Mouse (Mus musculus) hindbrain, embryonic 11.5 days (tissue): ENCODE measurements around the gene Kel. TPM values are rescaled to one million over a fixed set of nuclear protein-coding genes. Genes with fewer than 3 reads are reported as not detected.
A peak's percentile ranks its signal among the peaks of the same experiment; 100 is the strongest.

Experiments used
- ATAC-seq: fragments of 200-750 bp; cut with Nextera tagmentation; 2 replicates; pipeline ENCODE4 v1.8.0; 2017; ENCODE audit warnings: mild to moderate bottlenecking, moderate TSS enrichment, moderate library complexity; ENCODE audit not compliant: low FRiP score
- DNase-seq: peaks from one replicate; pipeline ENCODE4 v3.0.0-alpha.2; 2015; ENCODE audit warnings: low spot score
- H3K27ac ChIP-seq: fragments of 300-500 bp; sonication (generic); 2 replicates; pipeline ENCODE4 v1.5.1; 2014; ENCODE audit warnings: mild to moderate bottlenecking, low read depth, low read length
- H3K27me3 ChIP-seq: fragments of 300-500 bp; sonication (generic); 2 replicates; pipeline ENCODE4 v1.6.1; 2014; ENCODE audit warnings: mild to moderate bottlenecking, low read length, moderate library complexity, mixed read lengths; ENCODE audit not compliant: control insufficient read depth, insufficient read depth
- H3K36me3 ChIP-seq: fragments of 300-500 bp; sonication (generic); 2 replicates; pipeline ENCODE4 v1.6.1; 2014; ENCODE audit warnings: mild to moderate bottlenecking, low read length, moderate library complexity, mixed read lengths; ENCODE audit not compliant: control insufficient read depth, insufficient read depth
- H3K4me1 ChIP-seq: fragments of 300-500 bp; sonication (generic); replicated peaks from 2 replicates; pipeline ENCODE4 v1.6.1; 2014; ENCODE audit warnings: low read length, mixed read lengths; ENCODE audit not compliant: control insufficient read depth, insufficient read depth
- H3K4me2 ChIP-seq: fragments of 300-500 bp; sonication (generic); replicated peaks from 2 replicates; pipeline ENCODE4 v1.6.1; 2014; ENCODE audit warnings: mild to moderate bottlenecking, low read depth, low read length
- H3K4me3 ChIP-seq: fragments of 300-500 bp; sonication (generic); 2 replicates; pipeline ENCODE4 v1.5.1; 2014; ENCODE audit warnings: low read depth, low read length
- H3K9ac ChIP-seq: fragments of 300-500 bp; sonication (generic); 2 replicates; pipeline ENCODE4 v1.6.1; 2014; ENCODE audit warnings: low read depth, low read length
- H3K9me3 ChIP-seq: fragments of 300-500 bp; sonication (generic); 2 replicates; pipeline ENCODE4 v1.6.1; 2016; ENCODE audit warnings: low read length; ENCODE audit not compliant: control insufficient read depth
- WGBS: fragments of 180-500 bp; shearing (Covaris S2); extraction: QIAGEN DNeasy Blood & Tissue Kit; methylation state at CpG from one replicate; pipeline ENCODE4 v1.1.7; 2014; 5-methylcytosine and 5-hydroxymethylcytosine counted together
- polyA plus RNA-seq: library from polyadenylated mRNA; unstranded; fragments of >200 nt; fragmentation: Nextera tagmentation; extraction: Ambion mirVana; gene quantifications from 2 replicates; pipeline ENCODE4 v1.2.1, GENCODE M21; 2014

Gene Kel
- polyA plus RNA-seq, 1 experiment from 2014 or later: 9.2 TPM

- 89% methylated on average over 2 of the region's 2 CpGs for WGBS
- Histone ChIP-seq H3K27ac (no peak overlapping the region), H3K4me1 (no peaks in the 10 kb centered on the region), H3K4me3 (no peak overlapping the region), H3K9me3 (no peaks in the 10 kb centered on the region), H3K27me3 (no peaks in the 10 kb centered on the region), H3K36me3 (no peaks in the 10 kb centered on the region), H3K4me2 (no peak overlapping the region), H3K9ac (no peak overlapping the region)
- no peak for ATAC-seq
- DNase-seq: no peak
Observed at GRCm38 (mm10) chr6:41676530-41676929, 27.6 kb downstream of the Kel start.

- Histone ChIP-seq H3K27me3 (no peaks in the 10 kb centered on the region), H3K9me3 (no peaks in the 10 kb centered on the region), H3K9ac (no peak overlapping the region), H3K4me1 (no peaks in the 10 kb centered on the region), H3K4me2 (no peak overlapping the region), H3K27ac (no peak overlapping the region), H3K36me3 (no peaks in the 10 kb centered on the region), H3K4me3 (no peak overlapping the region)
- 40% methylated on average over 2 of the region's 2 CpGs for WGBS
- peak; percentile 26 for DNase-seq
- ATAC-seq: no peak
Observed at GRCm38 (mm10) chr6:41662320-41662719, 41.8 kb downstream of the Kel start.

- no peaks in the 10 kb centered on the region for H3K27me3 ChIP-seq
- no peak overlapping the region for H3K27ac ChIP-seq
- 87% methylated on average over 1 of the region's 1 CpGs for WGBS
- DNase-seq (no peak), ATAC-seq (no peak)
- H3K4me2 ChIP-seq: no peak overlapping the region
- no peak overlapping the region for H3K4me3 ChIP-seq
- no peak overlapping the region for H3K9ac ChIP-seq
- no peaks in the 10 kb centered on the region for H3K36me3 ChIP-seq
- no peaks in the 10 kb centered on the region for H3K9me3 ChIP-seq
- no peaks in the 10 kb centered on the region for H3K4me1 ChIP-seq
Observed at GRCm38 (mm10) chr6:41658487-41658886, 45.7 kb downstream of the Kel start.

- no peaks in the 10 kb centered on the region for H3K36me3 ChIP-seq
- no peak overlapping the region for H3K4me3 ChIP-seq
- DNase-seq (no peak), ATAC-seq (no peak)
- no peaks in the 10 kb centered on the region for H3K9me3 ChIP-seq
- no peak overlapping the region for H3K27ac ChIP-seq
- no peak overlapping the region for H3K9ac ChIP-seq
- H3K27me3 ChIP-seq: no peaks in the 10 kb centered on the region
- WGBS: 88% methylated on average over 8 of the region's 8 CpGs
- no peak overlapping the region for H3K4me2 ChIP-seq
- H3K4me1 ChIP-seq: no peaks in the 10 kb centered on the region
Observed at GRCm38 (mm10) chr6:41654648-41655047, 49.5 kb downstream of the Kel start.

- no peak overlapping the region for H3K9ac ChIP-seq
- WGBS: 94% methylated on average over 5 of the region's 5 CpGs
- ATAC-seq: no peak
Observed at GRCm38 (mm10) chr6:41653173-41653572, 51.0 kb downstream of the Kel start.

GRCm38 (mm10) chr6:41646672-41647071, 57.5 kb downstream of the Kel start:
- DNase-seq (no peak), ATAC-seq (no peak)
- H3K27me3 ChIP-seq: no peaks in the 10 kb centered on the region
- no peak overlapping the region for H3K4me3 ChIP-seq
- no peaks in the 10 kb centered on the region for H3K36me3 ChIP-seq
- no peaks in the 10 kb centered on the region for H3K4me1 ChIP-seq
- H3K4me2 ChIP-seq: no peak overlapping the region
- no peak overlapping the region for H3K9ac ChIP-seq
- no peaks in the 10 kb centered on the region for H3K9me3 ChIP-seq
- no peak overlapping the region for H3K27ac ChIP-seq

More at GRCm38 (mm10) chr6:41653173-41653572, 51.0 kb downstream of the Kel start:
- H3K4me1 ChIP-seq: no peaks in the 10 kb centered on the region
- no peak overlapping the region for H3K4me2 ChIP-seq
- no peak overlapping the region for H3K27ac ChIP-seq
- H3K36me3 ChIP-seq: no peaks in the 10 kb centered on the region
- no peaks in the 10 kb centered on the region for H3K27me3 ChIP-seq
- H3K9me3 ChIP-seq: no peaks in the 10 kb centered on the region
- H3K4me3 ChIP-seq: no peak overlapping the region
- DNase-seq: no peak

GRCm38 (mm10) chr6:41646220-41646619, 57.9 kb downstream of the Kel start:
- ATAC-seq (no peak), DNase-seq (no peak)
- 90% methylated on average over 3 of the region's 3 CpGs for WGBS
- Histone ChIP-seq H3K9me3 (no peaks in the 10 kb centered on the region), H3K27me3 (no peaks in the 10 kb centered on the region), H3K27ac (no peak overlapping the region), H3K9ac (no peak overlapping the region), H3K4me1 (no peaks in the 10 kb centered on the region), H3K4me2 (no peak overlapping the region), H3K4me3 (no peak overlapping the region), H3K36me3 (no peaks in the 10 kb centered on the region)

GRCm38 (mm10) chr6:41643227-41643626, 60.9 kb downstream of the Kel start:
- no peak for ATAC-seq
- H3K4me2 ChIP-seq: no peak overlapping the region
- no peaks in the 10 kb centered on the region for H3K27me3 ChIP-seq
- H3K4me1 ChIP-seq: no peaks in the 10 kb centered on the region
- no peaks in the 10 kb centered on the region for H3K9me3 ChIP-seq
- H3K4me3 ChIP-seq: no peak overlapping the region
- H3K9ac ChIP-seq: no peak overlapping the region
- DNase-seq: no peak
- no peak overlapping the region for H3K27ac ChIP-seq
- H3K36me3 ChIP-seq: no peaks in the 10 kb centered on the region
- 91% methylated on average over 3 of the region's 3 CpGs for WGBS

- Histone ChIP-seq H3K27ac (no peak overlapping the region), H3K9me3 (no peaks in the 10 kb centered on the region), H3K9ac (no peak overlapping the region), H3K4me3 (no peak overlapping the region), H3K36me3 (no peaks in the 10 kb centered on the region), H3K4me2 (no peak overlapping the region), H3K4me1 (no peaks in the 10 kb centered on the region), H3K27me3 (no peaks in the 10 kb centered on the region)
- ATAC-seq (no peak), DNase-seq (no peak)
- WGBS: 90% methylated on average over 4 of the region's 4 CpGs
Observed at GRCm38 (mm10) chr6:41642765-41643164, 61.4 kb downstream of the Kel start.
